Mouse (Mus musculus) midbrain, embryonic 16.5 days (tissue): ENCODE measurements around the gene Ablim1. TPM values are rescaled to one million over a fixed set of nuclear protein-coding genes. Genes with fewer than 3 reads are reported as not detected.
"Not testable (repeated sequence)": the region's sequence is repeated elsewhere in the genome, so short reads cannot be mapped to it uniquely, and the experiment has no call there.

Source experiments
- ATAC-seq: fragments of 200-750 bp; cut with Nextera tagmentation; 2 replicates; pipeline ENCODE4 v1.8.0; 2017; ENCODE audit warnings: moderate TSS enrichment
- H3K27ac ChIP-seq: fragments of 300-500 bp; sonication (generic); 2 replicates; pipeline ENCODE4 v1.5.1; 2014; ENCODE audit warnings: mild to moderate bottlenecking, low read length, mixed read lengths
- H3K27me3 ChIP-seq: fragments of 300-500 bp; sonication (generic); 2 replicates; pipeline ENCODE4 v1.6.1; 2014; ENCODE audit warnings: low read depth, low read length, mixed read lengths; ENCODE audit not compliant: control insufficient read depth, insufficient read depth
- H3K36me3 ChIP-seq: fragments of 300-500 bp; sonication (generic); 2 replicates; pipeline ENCODE4 v1.6.1; 2014; ENCODE audit warnings: mild to moderate bottlenecking, low read length, moderate library complexity, mixed read lengths; ENCODE audit not compliant: control insufficient read depth, insufficient read depth
- H3K4me1 ChIP-seq: fragments of 300-500 bp; sonication (generic); 2 replicates; pipeline ENCODE4 v1.6.1; 2014; ENCODE audit warnings: mild to moderate bottlenecking, low read length, mixed read lengths; ENCODE audit not compliant: control insufficient read depth, insufficient read depth
- H3K4me2 ChIP-seq: fragments of 300-500 bp; sonication (generic); 2 replicates; pipeline ENCODE4 v1.6.1; 2014; ENCODE audit warnings: mild to moderate bottlenecking, low read length, mixed read lengths
- H3K4me3 ChIP-seq: fragments of 300-500 bp; sonication (generic); 2 replicates; pipeline ENCODE4 v1.5.1; 2014; ENCODE audit warnings: low read depth, mild to moderate bottlenecking, low read length, moderate library complexity, mixed read lengths
- H3K9ac ChIP-seq: fragments of 300-500 bp; sonication (generic); 2 replicates; pipeline ENCODE4 v1.6.1; 2014; ENCODE audit warnings: low read depth, low read length, mixed read lengths
- H3K9me3 ChIP-seq: fragments of 300-500 bp; sonication (generic); replicated peaks from 2 replicates; pipeline ENCODE4 v1.6.1; 2014; ENCODE audit warnings: mild to moderate bottlenecking, low read length, mixed read lengths; ENCODE audit not compliant: control insufficient read depth, poor library complexity, severe bottlenecking
- WGBS: fragments of 180-500 bp; shearing (Covaris S2); extraction: QIAGEN DNeasy Blood & Tissue Kit; methylation state at CpG from one replicate; pipeline ENCODE4 v1.1.7; 2014; 5-methylcytosine and 5-hydroxymethylcytosine counted together
- polyA plus RNA-seq: library from polyadenylated mRNA; unstranded; fragments of >200 nt; fragmentation: Nextera tagmentation; extraction: Ambion mirVana; gene quantifications from 2 replicates; pipeline ENCODE4 v1.2.1, GENCODE M21; 2015

Ablim1 gene
- polyA plus RNA-seq, 1 experiment from 2014 or later, result 66.2 TPM

GRCm38 (mm10) chr19:57136228-57136627, 178.5 kb downstream of the Ablim1 start:
- 35% methylated on average over 7 of the region's 7 CpGs for WGBS
- H3K27ac ChIP-seq, result peak overlapping the region; percentile 60

DNA sequence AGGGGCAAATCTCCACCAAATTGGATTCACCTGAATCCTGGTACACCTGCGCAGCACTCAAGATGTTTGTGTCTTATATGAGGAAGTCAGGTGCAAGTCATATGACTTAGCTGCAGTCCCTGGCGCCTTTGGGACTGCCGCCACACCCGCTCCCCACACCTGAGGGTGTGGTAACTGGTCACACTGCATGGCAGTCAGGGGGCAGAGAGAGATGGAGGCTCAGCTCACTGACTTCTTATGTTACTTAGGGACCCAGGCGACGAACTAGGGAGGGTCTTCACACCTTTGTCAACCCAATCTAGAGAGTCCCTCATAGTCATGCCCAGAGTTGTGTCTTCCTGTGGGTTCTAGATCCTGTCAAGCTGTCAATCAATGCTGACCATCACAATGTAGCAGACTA, 179.1 kb downstream of the Ablim1 start:
- H3K4me1 ChIP-seq, H3K9me3 ChIP-seq, H3K4me2 ChIP-seq, H3K36me3 ChIP-seq, H3K4me3 ChIP-seq, H3K27me3 ChIP-seq, ATAC-seq, H3K9ac ChIP-seq: not testable (repeated sequence)
- 93% methylated on average over 6 of the region's 6 CpGs for WGBS
- peak overlapping the region; percentile 60 for H3K27ac ChIP-seq

More at GRCm38 (mm10) chr19:57136228-57136627, 178.5 kb downstream of the Ablim1 start:
- no peaks in the 10 kb centered on the region for H3K9me3 ChIP-seq
- H3K9ac ChIP-seq, result no peak overlapping the region
- H3K4me2 ChIP-seq, result no peak overlapping the region
- H3K27me3 ChIP-seq, result no peaks in the 10 kb centered on the region
- H3K36me3 ChIP-seq, result no peaks in the 10 kb centered on the region; the same call in 1 of the 2 replicates
- no peak overlapping the region for H3K4me3 ChIP-seq
- ATAC-seq, result no peak
- H3K4me1 ChIP-seq, result peaks cover 7% of the 10 kb centered on the region

GRCm38 (mm10) chr19:57134654-57135348, 179.9 kb downstream of the Ablim1 start:
- H3K9ac ChIP-seq, result 0 out of 2 replicates have a peak overlapping the region, but pooled peaks have one; percentile 28
- WGBS, result 37% methylated on average over 20 of the region's 20 CpGs
- peak; percentile 63 for ATAC-seq
- no peaks in the 10 kb centered on the region for H3K27me3 ChIP-seq
- H3K27ac ChIP-seq, result peak overlapping the region; percentile 79
- H3K36me3 ChIP-seq, result no peaks in the 10 kb centered on the region; the same call in 1 of the 2 replicates
- peak overlapping the region; percentile 22 for H3K4me3 ChIP-seq
- peak overlapping the region; percentile 31 for H3K4me2 ChIP-seq
- no peaks in the 10 kb centered on the region for H3K9me3 ChIP-seq
- H3K4me1 ChIP-seq, result peaks cover 7% of the 10 kb centered on the region

GRCm38 (mm10) chr19:57132916-57133520, 181.7 kb downstream of the Ablim1 start:
- Histone ChIP-seq H3K9ac (no peak overlapping the region), H3K36me3 (no peaks in the 10 kb centered on the region; the same call in 1 of the 2 replicates), H3K27ac (no peak overlapping the region), H3K4me1 (peaks cover 7% of the 10 kb centered on the region), H3K4me3 (no peak overlapping the region), H3K27me3 (no peaks in the 10 kb centered on the region), H3K4me2 (peak overlapping the region; percentile 21), H3K9me3 (no peaks in the 10 kb centered on the region)
- WGBS, result 78% methylated on average over 6 of the region's 6 CpGs
- ATAC-seq, result no peak

- no peak overlapping the region for H3K27ac ChIP-seq
- H3K9ac ChIP-seq, result no peak overlapping the region
- no peaks in the 10 kb centered on the region for H3K9me3 ChIP-seq
- H3K4me1 ChIP-seq, result peaks cover 7% of the 10 kb centered on the region
- ATAC-seq, result no peak
- peak overlapping the region; percentile 21; the same call in 1 of the 2 replicates for H3K4me2 ChIP-seq
- H3K27me3 ChIP-seq, result no peaks in the 10 kb centered on the region
- WGBS, result 76% methylated on average over 5 of the region's 5 CpGs
- no peaks in the 10 kb centered on the region; the same call in 1 of the 2 replicates for H3K36me3 ChIP-seq
- H3K4me3 ChIP-seq, result no peak overlapping the region
Observed at GRCm38 (mm10) chr19:57132281-57132680, 182.4 kb downstream of the Ablim1 start.

DNA sequence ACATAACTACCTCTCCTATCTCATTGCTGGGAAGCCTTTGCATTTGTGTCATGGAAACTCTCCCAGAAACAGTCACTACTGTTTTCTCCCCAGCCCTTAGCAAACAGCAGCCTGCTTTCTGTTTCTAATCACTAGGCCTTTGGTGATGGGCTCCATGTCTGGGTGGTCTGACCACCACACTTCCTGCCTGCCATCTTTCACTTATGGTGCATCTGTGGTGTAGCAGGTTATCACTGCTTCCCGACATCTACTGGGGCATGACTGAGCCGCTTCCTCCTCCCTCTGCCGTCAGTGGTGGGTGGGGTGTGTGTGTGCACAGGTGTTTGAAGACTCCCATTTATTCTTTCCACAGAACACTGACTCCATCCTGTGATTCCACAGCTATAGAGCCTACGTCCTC, 183.4 kb downstream of the Ablim1 start:
- no peaks in the 10 kb centered on the region for H3K27me3 ChIP-seq
- H3K9me3 ChIP-seq, result no peaks in the 10 kb centered on the region
- peaks cover 7% of the 10 kb centered on the region for H3K4me1 ChIP-seq
- peaks cover 2% of the 10 kb centered on the region for H3K36me3 ChIP-seq
- ATAC-seq, result no peak
- H3K4me2 ChIP-seq, result no peak overlapping the region
- no peak overlapping the region for H3K4me3 ChIP-seq
- no peak overlapping the region for H3K9ac ChIP-seq
- H3K27ac ChIP-seq, result no peak overlapping the region
- WGBS, result 92% methylated on average over 4 of the region's 4 CpGs

GRCm38 (mm10) chr19:57130591-57130990, 184.1 kb downstream of the Ablim1 start:
- whole genome bisulfite sequencing, result 86% methylated on average over 4 of the region's 4 CpGs
- H3K4me1 ChIP-seq, result peaks cover 7% of the 10 kb centered on the region
- no peak overlapping the region for H3K4me2 ChIP-seq
- H3K4me3 ChIP-seq, result no peak overlapping the region
- peaks cover 2% of the 10 kb centered on the region for H3K36me3 ChIP-seq
- H3K9ac ChIP-seq, result no peak overlapping the region
- H3K27me3 ChIP-seq, result no peaks in the 10 kb centered on the region
- no peaks in the 10 kb centered on the region for H3K9me3 ChIP-seq
- no peak overlapping the region for H3K27ac ChIP-seq
- ATAC-seq, result no peak

- Histone ChIP-seq H3K4me1 (peaks cover 3% of the 10 kb centered on the region), H3K9ac (no peak overlapping the region), H3K27ac (no peak overlapping the region), H3K4me3 (no peak overlapping the region), H3K36me3 (peaks cover 2% of the 10 kb centered on the region), H3K9me3 (no peaks in the 10 kb centered on the region), H3K27me3 (no peaks in the 10 kb centered on the region), H3K4me2 (no peak overlapping the region)
- 89% methylated on average over 9 of the region's 9 CpGs for whole genome bisulfite sequencing
- no peak for ATAC-seq
Observed at GRCm38 (mm10) chr19:57129729-57130128, 185.0 kb downstream of the Ablim1 start.

GRCm38 (mm10) chr19:57128037-57128436, 186.7 kb downstream of the Ablim1 start:
- no peak for ATAC-seq
- 51% methylated on average over 6 of the region's 6 CpGs for WGBS
- no peaks in the 10 kb centered on the region for H3K9me3 ChIP-seq

More at GRCm38 (mm10) chr19:57128037-57128436, 186.7 kb downstream of the Ablim1 start:
- Histone ChIP-seq H3K27ac (no peak overlapping the region), H3K4me1 (no peaks in the 10 kb centered on the region), H3K4me2 (no peak overlapping the region), H3K9ac (no peak overlapping the region), H3K36me3 (peaks cover 2% of the 10 kb centered on the region), H3K27me3 (no peaks in the 10 kb centered on the region), H3K4me3 (no peak overlapping the region)
